Mouse (Mus musculus): ENCODE data around the gene Acsm1. TPM values are rescaled to one million over a fixed set of nuclear protein-coding genes. Genes with fewer than 3 reads are reported as not detected.

Acsm1 gene
- polyA plus RNA-seq, 1 experiment from 2014 or later = 0.17 TPM

DNA sequence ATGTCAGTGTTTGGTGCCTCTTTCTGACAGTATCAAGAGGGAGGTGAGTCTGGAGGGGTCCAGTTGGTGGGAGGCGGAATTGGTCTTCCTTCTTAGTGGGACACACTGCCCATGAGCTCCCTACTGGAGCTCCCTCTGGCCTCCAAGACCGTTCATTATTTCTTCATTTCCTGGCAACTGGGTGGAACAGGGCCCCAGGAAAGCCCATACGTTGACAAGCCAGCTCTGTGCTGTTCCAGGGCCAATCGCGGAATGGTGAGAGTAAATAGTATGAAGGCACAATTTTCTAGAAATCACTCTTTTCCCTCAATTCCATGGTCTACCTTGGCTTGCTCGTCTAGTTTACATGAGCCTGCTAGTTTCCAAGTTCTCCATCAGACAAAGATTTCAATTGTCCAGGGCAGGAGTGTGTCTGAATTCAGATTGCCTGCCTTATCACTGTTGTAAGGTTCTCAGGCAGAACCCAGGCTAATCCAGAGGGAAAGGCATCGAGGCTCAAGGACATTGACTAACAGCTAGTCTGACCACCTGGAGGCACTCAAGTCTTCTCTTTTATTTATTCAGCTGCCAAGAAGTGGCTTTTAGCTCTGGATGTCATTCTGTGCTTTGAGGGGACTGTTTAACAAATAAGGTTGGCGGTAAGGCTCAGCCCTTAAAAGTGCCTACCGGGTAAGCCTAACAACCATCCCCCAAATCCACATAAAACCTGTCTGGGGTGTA is 1.1 kb downstream of the Acsm1 start:
- no peak overlapping the region for H3K4me2 ChIP-seq
- H3K9ac ChIP-seq = no peak overlapping the region
- H3K27ac ChIP-seq = no peak overlapping the region
- no peaks in the 10 kb centered on the region for H3K27me3 ChIP-seq (replicated peaks)
- H3K4me1 ChIP-seq = no peaks in the 10 kb centered on the region
- H3K4me3 ChIP-seq = no peak overlapping the region
- 0 out of 2 replicates have a peak, but pooled peaks cover 5% of the 10 kb centered on the region for H3K9me3 ChIP-seq (replicated peaks)
- H3K36me3 ChIP-seq = no peaks in the 10 kb centered on the region
- ATAC-seq = no peak
- 75% methylated on average over 9 of the region's 9 CpGs for WGBS (ENCODE audit: insufficient replicate concordance)

DNA sequence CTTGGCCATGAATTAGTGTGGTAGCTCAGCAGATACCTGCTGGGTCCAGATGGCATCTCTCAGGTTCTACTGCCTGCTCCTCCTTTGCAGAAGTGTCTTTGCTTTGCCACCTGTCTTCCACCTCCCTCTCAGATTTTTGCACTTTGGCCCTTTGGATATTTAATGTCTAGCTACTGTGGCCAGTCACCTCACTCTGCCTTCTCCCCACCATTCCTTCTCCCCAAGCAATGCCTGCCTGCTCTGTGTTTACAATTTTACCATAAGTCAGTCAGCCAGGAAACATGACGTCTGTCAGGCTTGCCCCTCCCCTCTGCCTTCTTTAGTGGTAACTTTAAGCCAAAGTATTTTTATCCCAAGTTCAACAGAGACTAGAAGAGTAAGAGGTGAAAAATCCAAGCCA is 9.7 kb downstream of the Acsm1 start:
- no peak for ATAC-seq
- 35% methylated on average over 1 of the region's 1 CpGs for WGBS (ENCODE audit: insufficient replicate concordance)

DNA sequence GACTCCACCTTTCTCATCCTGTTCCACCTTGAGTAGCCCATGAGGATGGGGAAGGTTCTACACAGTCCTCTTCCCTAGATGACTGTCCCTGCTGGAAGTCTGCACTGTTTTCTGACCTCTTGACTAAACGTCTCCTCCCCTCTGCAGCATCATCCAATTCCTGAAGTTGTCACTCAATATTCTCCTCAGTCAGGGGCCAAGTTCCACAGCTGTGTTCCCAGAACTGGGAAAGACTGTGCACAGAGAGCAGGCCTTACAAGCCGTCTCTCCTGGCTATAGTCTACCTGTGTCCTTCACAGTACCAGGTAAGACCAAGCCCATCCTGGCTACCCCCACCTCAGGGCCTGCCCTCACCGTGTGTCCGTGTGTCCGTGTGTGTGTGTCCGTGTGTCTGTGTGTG is 10.8 kb downstream of the Acsm1 start:
- ATAC-seq = no peak
- WGBS (ENCODE audit: insufficient replicate concordance) = 69% methylated on average over 6 of the region's 6 CpGs
- no peak overlapping the region for H3K9ac ChIP-seq
- H3K27me3 ChIP-seq (replicated peaks) = no peaks in the 10 kb centered on the region
- H3K9me3 ChIP-seq (replicated peaks) = no peaks in the 10 kb centered on the region
- H3K4me2 ChIP-seq = no peak overlapping the region
- H3K36me3 ChIP-seq = no peaks in the 10 kb centered on the region
- H3K27ac ChIP-seq = no peak overlapping the region
- no peaks in the 10 kb centered on the region for H3K4me1 ChIP-seq
- no peak overlapping the region for H3K4me3 ChIP-seq

More for the DNA sequence above, 9.7 kb downstream of the Acsm1 start:
- Histone ChIP-seq H3K27me3 (replicated peaks) (no peaks in the 10 kb centered on the region), H3K36me3 (no peaks in the 10 kb centered on the region), H3K27ac (no peak overlapping the region), H3K4me1 (no peaks in the 10 kb centered on the region), H3K4me2 (no peak overlapping the region), H3K9ac (no peak overlapping the region), H3K9me3 (replicated peaks) (no peaks in the 10 kb centered on the region), H3K4me3 (no peak overlapping the region)

DNA sequence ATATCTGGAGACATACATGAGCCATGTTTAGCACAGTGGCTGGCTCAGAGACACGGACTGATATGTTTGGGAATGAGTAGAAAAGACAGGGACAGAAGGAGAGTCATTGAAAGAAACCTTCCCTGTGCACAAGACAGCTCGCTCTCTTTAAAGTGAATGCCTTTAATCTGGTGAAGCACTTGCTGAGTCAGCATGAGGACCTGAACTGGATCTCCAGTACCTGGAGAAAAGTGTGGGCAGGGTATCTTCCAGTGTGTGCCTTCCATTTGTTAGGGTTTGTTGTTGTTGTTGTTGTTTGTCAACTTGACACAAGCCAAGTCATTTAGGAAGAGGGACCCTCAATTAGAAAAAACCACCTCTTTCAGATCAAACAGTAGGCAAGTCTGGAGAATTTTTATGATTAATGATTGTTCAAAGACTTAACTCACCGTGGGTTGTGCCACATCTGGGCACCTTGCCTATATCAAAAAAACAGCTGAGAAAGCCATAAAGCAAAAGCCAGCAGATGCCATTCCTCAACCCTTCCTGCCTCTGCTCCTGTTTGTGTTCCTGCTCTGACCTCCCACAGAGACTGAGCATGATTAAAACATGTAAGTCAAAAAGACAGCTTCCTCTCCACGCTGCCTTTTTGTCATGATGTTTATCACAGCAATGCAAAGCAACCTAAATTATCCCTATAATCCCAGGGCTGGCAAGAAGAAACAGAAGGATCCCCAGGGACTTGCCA is 11.5 kb downstream of the Acsm1 start:
- H3K27ac ChIP-seq = no peak overlapping the region
- no peaks in the 10 kb centered on the region for H3K36me3 ChIP-seq
- no peaks in the 10 kb centered on the region for H3K9me3 ChIP-seq (replicated peaks)
- no peak overlapping the region for H3K4me2 ChIP-seq
- no peaks in the 10 kb centered on the region for H3K27me3 ChIP-seq (replicated peaks)
- H3K4me3 ChIP-seq = no peak overlapping the region
- no peak overlapping the region for H3K9ac ChIP-seq
- WGBS (ENCODE audit: insufficient replicate concordance) = 36% methylated on average over 4 of the region's 4 CpGs
- no peaks in the 10 kb centered on the region for H3K4me1 ChIP-seq
- no peak for ATAC-seq

DNA sequence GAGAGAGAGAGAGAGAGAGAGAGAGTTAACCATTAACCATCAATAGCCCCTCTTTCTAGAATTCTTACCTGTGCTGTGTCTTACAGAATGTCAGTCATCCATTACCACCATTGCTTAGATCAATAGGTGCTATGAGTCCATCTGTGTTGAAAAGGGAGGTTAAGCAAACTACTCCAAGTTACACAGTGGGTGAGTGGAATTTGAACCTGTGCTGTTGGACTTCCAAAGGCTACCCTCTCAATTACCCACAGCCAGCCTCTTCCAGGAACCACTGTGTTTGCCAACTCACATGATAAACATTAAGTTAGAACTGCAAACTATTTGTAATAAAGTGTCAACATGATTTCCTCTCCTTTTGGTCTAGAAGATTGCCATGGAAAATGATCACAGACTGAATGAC is 13.3 kb downstream of the Acsm1 start:
- H3K4me2 ChIP-seq = no peak overlapping the region
- no peaks in the 10 kb centered on the region for H3K36me3 ChIP-seq
- ATAC-seq = no peak; the same call in 1 of the 2 replicates
- H3K9me3 ChIP-seq (replicated peaks) = no peaks in the 10 kb centered on the region
- no peak overlapping the region for H3K27ac ChIP-seq
- H3K4me3 ChIP-seq = no peak overlapping the region
- H3K4me1 ChIP-seq = no peaks in the 10 kb centered on the region
- no peaks in the 10 kb centered on the region for H3K27me3 ChIP-seq (replicated peaks)
- no peak overlapping the region for H3K9ac ChIP-seq

DNA sequence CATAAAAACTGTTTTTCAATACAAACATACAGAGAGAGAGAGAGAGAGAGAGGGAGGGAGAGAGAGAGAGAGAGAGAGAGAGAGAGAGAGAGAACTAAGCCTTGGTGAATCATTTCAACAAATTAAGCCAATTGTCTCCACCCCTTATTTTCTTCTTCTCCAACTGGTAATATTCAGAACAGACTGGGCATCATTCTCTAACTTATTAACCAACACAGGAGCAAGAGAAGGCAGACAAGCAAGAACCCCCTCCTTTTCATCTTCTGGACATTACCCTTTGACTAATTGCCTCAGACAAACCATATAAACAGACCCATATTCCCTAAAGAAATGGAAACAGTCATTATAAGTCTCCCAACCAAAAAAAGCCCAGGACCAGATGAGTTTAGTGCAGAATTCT is 31.9 kb downstream of the Acsm1 start:
- H3K4me2 ChIP-seq = no peak overlapping the region
- no peak overlapping the region for H3K9ac ChIP-seq
- H3K27me3 ChIP-seq (replicated peaks) = no peaks in the 10 kb centered on the region
- ATAC-seq = no peak
- no peak overlapping the region for H3K27ac ChIP-seq
- H3K4me1 ChIP-seq = no peaks in the 10 kb centered on the region
- H3K9me3 ChIP-seq (replicated peaks) = 0 out of 2 replicates have a peak, but pooled peaks cover 2% of the 10 kb centered on the region
- H3K36me3 ChIP-seq = no peaks in the 10 kb centered on the region
- H3K4me3 ChIP-seq = no peak overlapping the region

DNA sequence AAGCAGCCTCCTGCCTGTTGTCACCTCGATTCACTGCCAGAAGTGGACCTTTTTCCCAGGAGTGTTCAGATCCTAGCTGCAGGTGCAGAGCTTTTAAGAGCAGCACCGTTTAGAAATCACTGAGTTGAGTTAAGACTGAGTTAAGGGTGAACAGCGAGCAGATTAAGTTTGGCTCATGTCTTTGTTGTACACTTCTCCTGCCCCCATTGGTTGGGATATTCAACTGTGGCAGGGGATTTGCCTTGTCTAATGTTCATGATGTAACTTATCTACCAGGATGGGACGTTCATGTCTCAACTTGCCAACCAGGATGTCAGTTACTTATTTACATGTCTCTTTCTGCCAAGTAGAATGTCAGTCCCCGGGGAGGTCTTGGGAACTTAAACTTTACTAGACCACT is 35.5 kb downstream of the Acsm1 start:
- no peak overlapping the region for H3K27ac ChIP-seq
- ATAC-seq = no peak
- H3K4me3 ChIP-seq = no peak overlapping the region
- no peaks in the 10 kb centered on the region for H3K36me3 ChIP-seq
- H3K9me3 ChIP-seq (replicated peaks) = 0 out of 2 replicates have a peak, but pooled peaks cover 2% of the 10 kb centered on the region
- H3K4me1 ChIP-seq = no peaks in the 10 kb centered on the region
- H3K27me3 ChIP-seq (replicated peaks) = no peaks in the 10 kb centered on the region
- H3K4me2 ChIP-seq = no peak overlapping the region
- 57% methylated on average over 5 of the region's 5 CpGs for WGBS (ENCODE audit: insufficient replicate concordance)
- H3K9ac ChIP-seq = no peak overlapping the region

DNA sequence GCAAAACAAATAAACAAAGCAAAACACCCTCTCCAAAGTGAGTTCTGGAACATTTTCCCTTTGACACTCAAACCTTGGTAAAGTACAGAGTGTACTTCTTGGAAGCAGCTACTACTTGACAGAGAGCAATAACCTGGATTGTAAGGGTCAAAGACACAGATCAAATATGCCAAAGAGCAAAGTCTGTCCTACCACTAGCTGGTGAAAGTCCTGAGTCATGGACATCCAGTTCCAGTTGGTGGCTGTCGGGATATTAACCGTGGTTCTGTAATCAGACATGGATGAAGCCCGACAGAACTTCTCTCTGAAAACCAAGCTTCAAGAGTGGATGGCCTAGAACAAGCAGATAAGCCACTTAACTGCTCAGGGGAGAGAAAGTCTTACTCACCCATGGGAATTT is 61.1 kb downstream of the Acsm1 start:
- no peak for ATAC-seq
- WGBS (ENCODE audit: insufficient replicate concordance) = 55% methylated on average over 3 of the region's 3 CpGs
- Histone ChIP-seq H3K27me3 (replicated peaks) (no peaks in the 10 kb centered on the region), H3K27ac (no peak overlapping the region), H3K4me2 (no peak overlapping the region), H3K9me3 (replicated peaks) (no peaks in the 10 kb centered on the region), H3K36me3 (no peaks in the 10 kb centered on the region), H3K4me1 (no peaks in the 10 kb centered on the region), H3K9ac (no peak overlapping the region), H3K4me3 (no peak overlapping the region)

DNA sequence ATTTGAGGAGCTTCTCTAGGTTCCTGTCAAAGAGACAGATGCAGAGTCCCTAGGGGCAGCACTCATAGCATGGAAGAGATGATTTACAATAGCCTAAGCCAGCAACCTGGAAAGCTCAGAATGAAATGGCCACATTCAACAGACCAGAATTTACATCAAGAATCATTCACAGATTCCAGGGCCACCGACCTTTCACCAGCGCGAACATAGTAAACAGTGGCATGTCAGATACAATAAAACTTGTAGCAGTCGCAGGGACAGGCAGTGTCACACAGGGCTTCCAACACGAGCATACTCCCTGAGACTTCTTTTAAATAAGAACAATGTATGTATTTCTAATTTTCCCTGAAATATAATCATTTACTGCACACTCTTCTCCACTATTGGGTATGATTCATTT is 63.6 kb downstream of the Acsm1 start:
- H3K27me3 ChIP-seq (replicated peaks) = no peaks in the 10 kb centered on the region
- H3K4me2 ChIP-seq = no peak overlapping the region
- H3K9me3 ChIP-seq (replicated peaks) = no peaks in the 10 kb centered on the region
- H3K9ac ChIP-seq = no peak overlapping the region
- ATAC-seq = no peak
- H3K36me3 ChIP-seq = no peaks in the 10 kb centered on the region
- no peak overlapping the region for H3K27ac ChIP-seq
- no peak overlapping the region for H3K4me3 ChIP-seq
- H3K4me1 ChIP-seq = no peaks in the 10 kb centered on the region
- WGBS (ENCODE audit: insufficient replicate concordance) = 41% methylated on average over 5 of the region's 5 CpGs

DNA sequence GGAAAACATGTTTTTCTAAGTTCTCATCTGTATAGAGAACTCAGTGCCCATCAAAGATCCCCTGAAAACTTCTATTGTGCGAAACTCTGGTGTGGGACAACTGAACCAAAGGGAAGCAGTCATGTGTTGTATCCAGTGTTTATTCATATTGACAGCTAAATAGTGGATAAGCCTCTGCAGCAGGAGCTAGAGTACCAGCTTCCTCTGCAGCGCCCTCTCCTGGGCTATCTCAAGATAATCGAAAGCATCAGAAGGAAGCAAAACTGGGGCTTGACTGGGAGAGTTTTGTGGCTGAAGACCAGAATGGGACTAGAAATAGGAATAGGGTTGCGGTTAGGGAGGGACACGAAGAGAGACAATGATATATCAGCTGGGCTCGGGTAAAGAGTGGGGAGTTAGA is 64.1 kb downstream of the Acsm1 start:
- Histone ChIP-seq H3K36me3 (no peaks in the 10 kb centered on the region), H3K27me3 (replicated peaks) (no peaks in the 10 kb centered on the region), H3K9me3 (replicated peaks) (no peaks in the 10 kb centered on the region), H3K4me2 (no peak overlapping the region), H3K4me3 (no peak overlapping the region), H3K4me1 (no peaks in the 10 kb centered on the region), H3K27ac (no peak overlapping the region), H3K9ac (no peak overlapping the region)
- ATAC-seq = no peak
- WGBS (ENCODE audit: insufficient replicate concordance) = 41% methylated on average over 6 of the region's 6 CpGs

DNA sequence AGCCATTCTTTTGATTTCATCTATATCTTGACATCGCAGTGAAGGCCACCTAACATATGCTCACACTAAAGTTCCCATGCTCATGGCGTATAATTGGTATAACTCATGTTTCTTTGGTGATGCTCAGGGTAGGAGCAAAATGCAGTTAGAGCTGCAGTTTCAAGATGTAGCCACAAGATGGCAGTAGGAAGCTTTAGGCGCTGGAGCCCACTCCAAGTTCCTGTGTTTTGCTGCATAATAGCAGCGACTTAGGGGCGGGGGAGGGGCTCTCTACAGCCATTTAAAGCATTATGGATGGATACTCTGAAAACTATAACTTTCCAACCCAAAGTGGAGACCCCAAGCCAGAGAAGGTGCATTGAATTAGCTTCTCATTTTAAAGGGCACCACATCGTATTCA is 66.6 kb downstream of the Acsm1 start:
- Histone ChIP-seq H3K9me3 (replicated peaks) (no peaks in the 10 kb centered on the region), H3K27ac (no peak overlapping the region), H3K4me1 (no peaks in the 10 kb centered on the region), H3K36me3 (no peaks in the 10 kb centered on the region), H3K4me3 (no peak overlapping the region), H3K27me3 (replicated peaks) (no peaks in the 10 kb centered on the region), H3K4me2 (no peak overlapping the region), H3K9ac (no peak overlapping the region)
- ATAC-seq = no peak
- 17% methylated on average over 6 of the region's 6 CpGs for WGBS (ENCODE audit: insufficient replicate concordance)

DNA sequence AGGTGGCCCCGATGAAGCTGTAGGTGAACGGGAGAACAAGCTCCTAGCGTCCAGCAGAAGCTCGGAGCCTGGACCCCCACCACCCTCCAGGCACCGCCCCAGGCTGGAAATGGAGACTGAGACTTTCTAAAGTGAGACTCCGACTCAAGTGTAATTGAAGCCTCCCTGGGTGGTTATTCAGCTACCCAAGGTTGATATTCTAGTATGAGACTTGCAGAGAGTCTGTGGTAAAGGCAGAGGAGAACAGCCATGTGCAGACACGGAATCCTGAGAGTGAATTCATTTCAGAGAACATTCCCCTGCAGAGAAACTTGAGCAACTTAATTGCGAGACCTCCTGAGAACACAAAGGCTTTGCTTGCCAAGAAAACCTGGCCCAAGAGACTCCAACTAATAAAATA is 73.3 kb downstream of the Acsm1 start:
- no peaks in the 10 kb centered on the region for H3K4me1 ChIP-seq
- no peak overlapping the region for H3K27ac ChIP-seq
- 62% methylated on average over 8 of the region's 8 CpGs for WGBS (ENCODE audit: insufficient replicate concordance)
- H3K4me2 ChIP-seq = no peak overlapping the region
- H3K9ac ChIP-seq = no peak overlapping the region
- H3K4me3 ChIP-seq = no peak overlapping the region
- no peaks in the 10 kb centered on the region for H3K27me3 ChIP-seq (replicated peaks)
- no peak for ATAC-seq
- no peaks in the 10 kb centered on the region for H3K9me3 ChIP-seq (replicated peaks)
- no peaks in the 10 kb centered on the region for H3K36me3 ChIP-seq

DNA sequence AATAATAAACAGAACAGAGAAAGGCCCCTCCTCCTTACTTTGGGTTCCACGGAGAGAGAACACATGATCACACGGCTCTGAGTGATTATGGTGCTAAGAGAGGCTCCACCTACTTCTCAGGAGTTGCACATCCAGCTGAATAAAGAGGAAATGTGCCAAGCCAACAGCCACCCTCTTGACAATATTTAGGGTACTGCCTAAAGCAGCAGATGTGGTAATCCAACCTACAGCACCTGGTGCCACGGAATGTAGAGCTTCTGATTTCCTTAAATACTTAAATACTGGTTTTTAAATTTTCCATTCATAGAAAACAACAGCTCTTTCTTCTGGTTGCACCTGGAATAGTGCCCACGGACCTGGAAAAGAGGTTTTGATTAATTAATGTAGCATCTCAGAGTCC is 75.9 kb downstream of the Acsm1 start:
- Histone ChIP-seq H3K27me3 (replicated peaks) (no peaks in the 10 kb centered on the region), H3K9ac (no peak overlapping the region), H3K4me3 (no peak overlapping the region), H3K4me1 (no peaks in the 10 kb centered on the region), H3K36me3 (no peaks in the 10 kb centered on the region), H3K9me3 (replicated peaks) (no peaks in the 10 kb centered on the region), H3K4me2 (no peak overlapping the region), H3K27ac (no peak overlapping the region)
- ATAC-seq = no peak
- 53% methylated on average over 4 of the region's 4 CpGs for WGBS (ENCODE audit: insufficient replicate concordance)
